Mouse (Mus musculus): Measurements from ENCODE around the gene Dnajc6.

DNA sequence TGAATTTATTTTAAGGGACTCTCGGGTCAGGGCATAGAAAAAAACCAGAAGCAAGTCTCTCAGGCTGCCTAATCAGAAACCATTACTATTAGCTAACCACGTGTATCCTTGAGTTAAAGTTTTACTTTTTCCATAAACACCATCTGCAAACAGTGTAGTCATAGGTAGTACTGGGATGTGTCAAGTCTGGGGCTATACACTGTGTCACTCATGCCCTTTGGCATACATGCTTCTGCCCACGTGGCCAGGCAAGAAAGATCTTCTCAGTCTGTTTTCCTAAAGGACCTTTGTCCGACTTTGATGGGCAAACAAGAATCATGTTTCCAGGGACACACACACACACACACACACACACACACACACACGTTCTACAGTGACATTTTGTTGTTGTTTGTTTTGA lies 178.3 kb downstream of the Dnajc6 start:
- no peak for TF ChIP-seq CTCF (IDR thresholded peaks at IDR 0.05; ENCODE audit: borderline replicate concordance, control insufficient read depth, extremely low read depth, insufficient read depth, low read length, poor library complexity)
- TF ChIP-seq POLR2A (IDR thresholded peaks at IDR 0.05; ENCODE audit: control insufficient read depth, extremely low read depth, insufficient read depth, low read length, poor library complexity), result no peak
